Mouse (Mus musculus) limb, embryonic 14.5 days (tissue): ENCODE data around the gene Hoxa13. TPM values are rescaled to one million over a fixed set of nuclear protein-coding genes. Genes with fewer than 3 reads are reported as not detected.

Experiments
- ATAC-seq: fragments of 200-750 bp; cut with Nextera tagmentation; 2 replicates; pipeline ENCODE4 v1.8.0; 2017; ENCODE audit warnings: low read depth, moderate number of reproducible peaks, moderate TSS enrichment; ENCODE audit not compliant: low FRiP score
- DNase-seq: peaks from one replicate; pipeline ENCODE4 v3.0.0-alpha.2; 2015; ENCODE audit warnings: low spot score
- H3K27ac ChIP-seq: fragments of 300-500 bp; sonication (generic); replicated peaks from 2 replicates; pipeline ENCODE4 v1.5.1; 2014; ENCODE audit warnings: low read depth, mild to moderate bottlenecking, low read length, moderate library complexity, mixed read lengths
- H3K27me3 ChIP-seq: fragments of 300-500 bp; sonication (generic); 2 replicates; pipeline ENCODE4 v1.6.1; 2014; ENCODE audit warnings: low read length, mixed read lengths; ENCODE audit not compliant: control insufficient read depth, insufficient read depth
- H3K36me3 ChIP-seq: fragments of 300-500 bp; sonication (generic); 2 replicates; pipeline ENCODE4 v1.6.1; 2014; ENCODE audit warnings: mild to moderate bottlenecking, low read length, moderate library complexity, mixed read lengths; ENCODE audit not compliant: control insufficient read depth, insufficient read depth
- H3K4me1 ChIP-seq: fragments of 300-500 bp; sonication (generic); 2 replicates; pipeline ENCODE4 v1.6.1; 2014; ENCODE audit warnings: antibody characterized with exemption, low read length, mixed read lengths; ENCODE audit not compliant: control insufficient read depth, insufficient read depth
- H3K4me2 ChIP-seq: fragments of 300-500 bp; sonication (generic); replicated peaks from 2 replicates; pipeline ENCODE4 v1.6.1; 2014; ENCODE audit warnings: low read depth, mild to moderate bottlenecking, low read length, moderate library complexity; ENCODE audit not compliant: severe bottlenecking
- H3K4me3 ChIP-seq: fragments of 300-500 bp; sonication (generic); replicated peaks from 2 replicates; pipeline ENCODE4 v1.5.1; 2014; ENCODE audit warnings: low read length
- H3K9ac ChIP-seq: fragments of 300-500 bp; sonication (generic); 2 replicates; pipeline ENCODE4 v1.6.1; 2014; ENCODE audit warnings: mild to moderate bottlenecking, low read depth, low read length, moderate library complexity; ENCODE audit not compliant: severe bottlenecking
- H3K9me3 ChIP-seq: fragments of 300-500 bp; sonication (generic); 2 replicates; pipeline ENCODE4 v1.6.1; 2016; ENCODE audit warnings: low read length; ENCODE audit not compliant: control insufficient read depth
- POLR2A ChIP-seq: fragments of 200-500 bp; IDR thresholded peaks from 2 replicates; pipeline ENCODE4 v1.8.0; 2012; ENCODE audit warnings: inconsistent platforms, mild to moderate bottlenecking, moderate library complexity, borderline replicate concordance; ENCODE audit not compliant: insufficient read depth, insufficient read length; ENCODE audit errors: extremely low read depth
- WGBS: fragments of 180-500 bp; shearing (Covaris S2); extraction: QIAGEN DNeasy Blood & Tissue Kit; methylation state at CpG from one replicate; pipeline ENCODE4 v1.1.7; 2014; 5-methylcytosine and 5-hydroxymethylcytosine counted together
- polyA plus RNA-seq, 2 experiments: library from polyadenylated mRNA; depleted of rRNA in 1 of 2; stranded (reverse) in 1 of 2; unstranded in 1 of 2; fragments of >200 nt; fragmentation: Nextera tagmentation in 1 of 2; extraction: Ambion mirVana in 1 of 2; gene quantifications; 2 replicates each; pipeline versions ENCODE4 v1.2.1 to v1.2.3; 2012 to 2014

The Hoxa13 gene
- polyA plus RNA-seq, 2 experiments, result 16.0 to 26.0 TPM

- DNase-seq (peak; percentile 12), ATAC-seq (no peak)
- no peak for TF ChIP-seq POLR2A
- Histone ChIP-seq H3K9me3 (no peaks in the 10 kb centered on the region), H3K27ac (peak overlapping the region; percentile 95), H3K4me3 (peak overlapping the region; percentile 76), H3K4me1 (0 out of 2 replicates have a peak, but pooled peaks cover 5% of the 10 kb centered on the region), H3K4me2 (peak overlapping the region; percentile 96), H3K27me3 (0 out of 2 replicates have a peak, but pooled peaks cover 12% of the 10 kb centered on the region), H3K36me3 (0 out of 2 replicates have a peak, but pooled peaks cover 4% of the 10 kb centered on the region), H3K9ac (peak overlapping the region; percentile 99)
- WGBS, result 7% methylated on average over 9 of the region's 9 CpGs
These were observed 1.2 kb upstream of the Hoxa13 start for GRCm38 (mm10) chr6:52261751-52262462.

DNA sequence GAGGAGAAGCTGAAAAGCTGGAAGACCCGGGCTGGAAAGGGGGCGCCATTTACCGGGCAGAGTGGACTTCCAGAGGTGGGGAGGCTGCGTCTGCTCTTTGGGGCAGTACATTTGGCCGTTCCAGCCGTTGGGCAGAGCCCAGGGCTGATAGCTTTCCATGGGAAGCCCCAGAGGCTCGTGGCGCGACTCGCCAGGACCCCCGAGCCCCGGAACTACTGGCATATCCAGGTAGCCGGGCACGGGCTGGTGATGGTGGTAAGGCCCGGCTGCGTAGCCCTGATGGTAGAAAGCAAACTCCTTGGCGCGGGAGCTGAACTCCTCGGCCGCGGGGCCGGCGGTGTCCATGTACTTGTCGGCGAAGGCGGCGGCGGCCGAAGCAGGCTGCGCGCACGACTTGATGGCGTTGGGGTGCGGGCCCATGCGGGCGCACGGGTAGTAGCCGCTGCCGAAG lies 844 bp downstream of the Hoxa13 start:
- no peak for TF ChIP-seq POLR2A
- no peak for DNase-seq
- H3K36me3 ChIP-seq, result peaks cover 10% of the 10 kb centered on the region; the same call in 1 of the 2 replicates
- peak overlapping the region; percentile 76 for H3K4me3 ChIP-seq
- 0 out of 2 replicates have a peak, but pooled peaks cover 2% of the 10 kb centered on the region for H3K4me1 ChIP-seq
- under 1% methylated on average over 32 of the region's 39 CpGs for WGBS
- no peaks in the 10 kb centered on the region for H3K9me3 ChIP-seq
- H3K27me3 ChIP-seq, result peaks cover 12% of the 10 kb centered on the region; the same call in 1 of the 2 replicates
- ATAC-seq, result no peak
- peak overlapping the region; percentile 95 for H3K27ac ChIP-seq
- H3K9ac ChIP-seq, result peak overlapping the region; percentile 99
- H3K4me2 ChIP-seq, result peak overlapping the region; percentile 96

- H3K4me1 ChIP-seq, result 0 out of 2 replicates have a peak, but pooled peaks cover 2% of the 10 kb centered on the region
- peak overlapping the region; percentile 99 for H3K9ac ChIP-seq
- peak overlapping the region; percentile 95 for H3K27ac ChIP-seq
- peaks cover 10% of the 10 kb centered on the region; the same call in 1 of the 2 replicates for H3K36me3 ChIP-seq
- TF ChIP-seq POLR2A, result no peak; the same call in 1 of the 2 replicates
- H3K27me3 ChIP-seq, result peaks cover 12% of the 10 kb centered on the region; the same call in 1 of the 2 replicates
- peak overlapping the region; percentile 96 for H3K4me2 ChIP-seq
- no peaks in the 10 kb centered on the region for H3K9me3 ChIP-seq
- peak overlapping the region; percentile 76 for H3K4me3 ChIP-seq
- ATAC-seq, result no peak
- WGBS, result 1% methylated on average over 24 of the region's 25 CpGs
- DNase-seq, result no peak
These were observed 1.4 kb downstream of the Hoxa13 start for GRCm38 (mm10) chr6:52259081-52259790.

DNA sequence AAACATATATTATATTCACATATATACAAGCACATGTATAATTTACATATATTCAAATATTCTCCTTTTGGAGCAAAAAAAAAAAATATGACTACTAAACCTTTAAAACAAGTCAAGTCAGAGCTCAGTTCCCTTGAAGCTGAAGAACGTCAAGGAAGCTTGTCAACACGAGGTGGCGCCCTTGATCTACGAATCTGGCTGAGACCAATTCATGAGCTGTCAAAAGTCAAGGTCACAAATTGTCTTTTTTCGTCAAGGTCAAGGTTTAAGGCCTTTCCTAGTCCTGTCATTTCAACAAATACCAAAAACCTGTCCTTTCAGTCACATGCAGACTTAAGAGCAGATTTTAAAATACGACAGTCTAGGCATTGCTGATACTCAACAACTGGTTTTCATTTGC lies 3.7 kb downstream of the Hoxa13 start:
- Histone ChIP-seq H3K36me3 (peaks cover 26% of the 10 kb centered on the region; the same call in 1 of the 2 replicates), H3K4me2 (peak overlapping the region; percentile 96), H3K9me3 (no peaks in the 10 kb centered on the region), H3K27ac (0 out of 2 replicates have a peak overlapping the region, but pooled peaks have one; percentile 1), H3K4me1 (0 out of 2 replicates have a peak, but pooled peaks cover 3% of the 10 kb centered on the region), H3K9ac (peak overlapping the region; percentile 99), H3K4me3 (peak overlapping the region; percentile 76), H3K27me3 (peaks cover 7% of the 10 kb centered on the region; the same call in 1 of the 2 replicates)
- peak; percentile 90 for DNase-seq
- ATAC-seq, result no peak
- TF ChIP-seq POLR2A, result no peak
- under 1% methylated on average over 6 of the region's 6 CpGs for WGBS
